Mouse (Mus musculus) hindbrain, embryonic 16.5 days (tissue): ENCODE data around the gene Cypt1. TPM values are rescaled to one million over a fixed set of nuclear protein-coding genes. Genes with fewer than 3 reads are reported as not detected.

Experiments
- ATAC-seq: fragments of 200-750 bp; cut with Nextera tagmentation; 2 replicates; pipeline ENCODE4 v1.8.0; 2017; ENCODE audit warnings: moderate TSS enrichment, moderate library complexity
- H3K27ac ChIP-seq: fragments of 300-500 bp; sonication (generic); 2 replicates; pipeline ENCODE4 v1.5.1; 2014; ENCODE audit warnings: low read depth, mild to moderate bottlenecking, control low read depth, low read length, moderate library complexity
- H3K27me3 ChIP-seq: fragments of 300-500 bp; sonication (generic); replicated peaks from 2 replicates; pipeline ENCODE4 v1.6.1; 2014; ENCODE audit warnings: low read length; ENCODE audit not compliant: control insufficient read depth, insufficient read depth
- H3K36me3 ChIP-seq: fragments of 300-500 bp; sonication (generic); 2 replicates; pipeline ENCODE4 v1.6.1; 2014; ENCODE audit warnings: mild to moderate bottlenecking, low read length, moderate library complexity, mixed read lengths; ENCODE audit not compliant: control insufficient read depth, insufficient read depth
- H3K4me1 ChIP-seq: fragments of 300-500 bp; sonication (generic); 2 replicates; pipeline ENCODE4 v1.6.1; 2014; ENCODE audit warnings: low read depth, low read length; ENCODE audit not compliant: control insufficient read depth, insufficient read depth
- H3K4me2 ChIP-seq: fragments of 300-500 bp; sonication (generic); 2 replicates; pipeline ENCODE4 v1.6.1; 2014; ENCODE audit warnings: mild to moderate bottlenecking, low read length, control low read depth, moderate library complexity
- H3K4me3 ChIP-seq: fragments of 300-500 bp; sonication (generic); 2 replicates; pipeline ENCODE4 v1.5.1; 2014; ENCODE audit warnings: mild to moderate bottlenecking, low read length, control low read depth, moderate library complexity
- H3K9ac ChIP-seq: fragments of 300-500 bp; sonication (generic); 2 replicates; pipeline ENCODE4 v1.6.1; 2014; ENCODE audit warnings: low read depth, mild to moderate bottlenecking, control low read depth, low read length, moderate library complexity
- H3K9me3 ChIP-seq: fragments of 300-500 bp; sonication (generic); 2 replicates; pipeline ENCODE4 v1.6.1; 2014; ENCODE audit warnings: mild to moderate bottlenecking, low read length, moderate library complexity; ENCODE audit not compliant: control insufficient read depth
- WGBS: fragments of 180-500 bp; shearing (Covaris S2); extraction: QIAGEN DNeasy Blood & Tissue Kit; methylation state at CpG from one replicate; pipeline ENCODE4 v1.1.7; 2014; 5-methylcytosine and 5-hydroxymethylcytosine counted together
- polyA plus RNA-seq: library from polyadenylated mRNA; unstranded; fragments of >200 nt; fragmentation: Nextera tagmentation; extraction: Ambion mirVana; gene quantifications from 2 replicates; pipeline ENCODE4 v1.2.1, GENCODE M21; 2015

The Cypt1 gene
- polyA plus RNA-seq = not detected in 2 replicates

DNA sequence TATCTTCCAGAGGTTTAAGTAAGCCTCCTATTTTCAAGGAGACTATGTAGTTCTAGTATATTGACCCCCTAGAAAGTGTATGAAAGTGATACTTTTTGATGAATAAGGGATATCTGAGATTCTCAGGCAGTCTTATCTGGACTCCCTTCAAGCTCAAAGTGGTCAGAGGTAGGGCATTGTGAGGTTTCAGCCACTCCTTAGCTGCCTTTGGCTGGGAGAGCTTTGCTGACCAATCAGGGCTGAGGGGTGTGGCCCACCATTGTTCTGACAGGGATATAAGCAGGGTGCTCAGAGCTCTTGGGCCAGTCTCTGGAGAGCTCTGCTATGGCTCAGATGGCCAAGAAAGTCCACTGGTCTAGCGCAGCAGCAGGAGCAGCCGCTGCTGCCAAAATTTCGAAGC, at the start of gene Cypt1:
Gene Cypt1 (plus strand): TSS at position 301 of the 400 bp plus-strand sequence.
- no peak within 1 kb of the TSS for H3K4me2 ChIP-seq
- whole genome bisulfite sequencing = 93% methylated on average over 3 of the region's 3 CpGs

DNA sequence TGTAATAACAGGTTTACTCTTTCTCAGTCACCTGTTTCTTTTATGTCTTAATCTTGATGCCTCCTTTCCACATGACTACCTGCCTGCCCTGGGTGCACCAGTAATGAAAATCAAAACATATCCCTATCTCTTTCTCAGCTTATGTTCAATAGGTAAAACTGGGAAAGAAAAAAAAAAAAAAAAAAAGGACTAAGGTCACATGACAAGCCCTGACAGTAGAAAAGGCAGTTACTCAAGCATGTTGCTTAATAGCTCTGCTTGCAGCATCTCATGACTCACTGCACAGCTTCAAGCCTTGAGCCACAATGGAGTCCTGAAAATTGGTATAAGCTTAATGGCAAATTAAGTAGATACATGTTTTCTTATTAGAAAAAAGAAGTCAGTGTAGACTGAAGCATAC, 24.1 kb downstream of the Cypt1 start:
- no peaks in the 10 kb centered on the region for H3K27me3 ChIP-seq
- H3K4me1 ChIP-seq = no peaks in the 10 kb centered on the region
- H3K9ac ChIP-seq = no peak overlapping the region
- no peaks in the 10 kb centered on the region for H3K36me3 ChIP-seq
- no peak overlapping the region for H3K4me2 ChIP-seq
- no peak overlapping the region for H3K27ac ChIP-seq
- no peak overlapping the region for H3K4me3 ChIP-seq
- H3K9me3 ChIP-seq = no peaks in the 10 kb centered on the region
- ATAC-seq = no peak

More for the DNA sequence above, at the start of gene Cypt1:
- no peak for ATAC-seq
- Histone ChIP-seq H3K4me1 (no peaks in the 10 kb centered on the region), H3K27ac (no peak within 1 kb of the TSS), H3K9me3 (no peaks in the 10 kb centered on the region), H3K9ac (no peak within 1 kb of the TSS), H3K4me3 (no peak within 1 kb of the TSS), H3K36me3 (no peaks in the 10 kb centered on the region), H3K27me3 (no peaks in the 10 kb centered on the region)

DNA sequence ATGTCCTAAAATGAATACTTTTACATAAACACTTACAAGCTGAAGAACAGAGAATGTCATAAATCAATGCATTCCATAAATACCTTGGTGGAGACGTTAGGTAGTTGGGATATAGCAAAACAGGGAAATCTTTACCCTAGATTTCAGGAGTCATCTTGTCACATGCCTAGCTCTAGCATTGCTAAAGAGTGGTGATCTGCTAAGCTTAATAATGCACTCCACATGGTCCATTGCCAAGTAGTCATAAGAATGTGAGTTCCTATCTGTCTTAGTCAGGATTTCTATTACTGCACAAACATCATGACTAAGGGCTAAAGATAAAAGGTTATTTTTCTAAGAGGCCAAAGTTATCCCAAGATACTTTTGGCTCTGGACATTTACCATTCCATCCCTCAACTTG, 34.4 kb downstream of the Cypt1 start:
- H3K36me3 ChIP-seq = no peaks in the 10 kb centered on the region
- H3K27me3 ChIP-seq = no peaks in the 10 kb centered on the region
- WGBS = 47% methylated on average over 1 of the region's 1 CpGs
- H3K4me2 ChIP-seq = no peak overlapping the region
- H3K4me3 ChIP-seq = no peak overlapping the region
- ATAC-seq = no peak
- no peak overlapping the region for H3K27ac ChIP-seq
- no peaks in the 10 kb centered on the region for H3K9me3 ChIP-seq
- no peak overlapping the region for H3K9ac ChIP-seq
- no peaks in the 10 kb centered on the region for H3K4me1 ChIP-seq

DNA sequence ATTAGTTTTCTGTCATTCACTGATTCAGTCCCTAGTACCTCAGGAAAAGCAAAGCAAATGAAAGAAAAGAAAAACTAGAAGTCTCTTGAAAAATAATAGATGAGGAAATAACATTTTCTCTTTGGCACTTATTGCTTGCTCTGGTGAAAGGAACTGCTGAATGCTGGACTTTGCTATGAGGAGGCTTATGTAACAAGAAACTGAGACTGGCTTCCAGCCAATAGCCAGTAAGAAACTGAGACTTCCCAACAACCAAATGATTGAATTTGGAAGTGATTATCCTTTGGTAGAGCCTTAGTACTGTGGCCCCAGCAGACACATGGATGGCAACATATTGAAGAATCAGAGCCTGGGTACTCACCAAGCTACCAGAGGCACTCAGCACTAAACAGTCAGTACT, 35.8 kb downstream of the Cypt1 start:
- Histone ChIP-seq H3K27ac (no peak overlapping the region), H3K36me3 (no peaks in the 10 kb centered on the region), H3K4me3 (no peak overlapping the region), H3K4me1 (no peaks in the 10 kb centered on the region), H3K27me3 (no peaks in the 10 kb centered on the region), H3K9ac (no peak overlapping the region), H3K4me2 (no peak overlapping the region), H3K9me3 (no peaks in the 10 kb centered on the region)
- no peak for ATAC-seq

Other genes with a start within 250 kb of the Cypt1 start
- 27.3 and 29.2 TPM in 2 replicates for gene Maoa, start 96.8 kb downstream of the Cypt1 start, polyA plus RNA-seq